Mouse (Mus musculus) thymus, adult 2 months (tissue): ENCODE measurements around the gene Pik3r5.

ENCODE experiments used
- CTCF ChIP-seq: fragments of 200-500 bp; IDR thresholded peaks from 2 replicates; pipeline ENCODE4 v1.5.1; 2012; ENCODE audit warnings: mild to moderate bottlenecking, control low read depth, low read length, moderate library complexity, borderline replicate concordance; ENCODE audit not compliant: control insufficient read depth, poor library complexity, insufficient read depth; ENCODE audit errors: extremely low read depth
- POLR2A ChIP-seq: fragments of 200-500 bp; IDR thresholded peaks from 2 replicates; pipeline ENCODE4 v1.6.1; 2012; ENCODE audit warnings: mild to moderate bottlenecking, low read length, control low read depth, moderate library complexity; ENCODE audit not compliant: control insufficient read depth, poor library complexity, insufficient read depth; ENCODE audit errors: extremely low read depth

DNA sequence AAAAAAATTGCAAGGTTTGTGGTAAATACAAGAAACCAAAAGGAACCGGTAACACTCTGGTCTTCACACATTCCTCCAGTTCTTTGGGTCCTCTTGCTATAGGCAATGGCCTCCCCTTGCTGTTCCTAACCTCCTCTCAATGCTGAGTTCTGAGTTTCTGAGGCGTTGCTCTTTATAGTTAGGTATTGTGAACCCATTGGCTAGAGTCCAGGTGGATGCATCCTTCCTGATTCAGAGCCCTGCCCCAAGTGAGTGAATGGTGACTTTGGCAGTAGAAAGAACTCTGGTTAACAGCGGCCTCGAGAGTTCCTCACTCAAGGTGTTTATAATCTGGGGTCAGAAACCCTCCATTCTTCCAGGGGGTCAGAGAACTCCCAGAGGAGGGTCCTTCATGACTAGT lies 37.2 kb upstream of the Pik3r5 start:
- TF ChIP-seq POLR2A (no peak), CTCF (no peak)
